Mouse (Mus musculus) olfactory bulb, adult 2 months (tissue): Measurements from ENCODE around the gene I830077J02Rik.

Experiments
- CTCF ChIP-seq: fragments of 200-500 bp; IDR thresholded peaks from 2 replicates; pipeline ENCODE4 v1.5.1; 2012; ENCODE audit warnings: low read depth, mild to moderate bottlenecking, low read length, moderate library complexity; ENCODE audit not compliant: insufficient read depth
- POLR2A ChIP-seq: fragments of 200-500 bp; IDR thresholded peaks from 2 replicates; pipeline ENCODE4 v1.6.1; 2012; ENCODE audit warnings: mild to moderate bottlenecking, low read depth, low read length, moderate library complexity; ENCODE audit not compliant: insufficient read depth

DNA sequence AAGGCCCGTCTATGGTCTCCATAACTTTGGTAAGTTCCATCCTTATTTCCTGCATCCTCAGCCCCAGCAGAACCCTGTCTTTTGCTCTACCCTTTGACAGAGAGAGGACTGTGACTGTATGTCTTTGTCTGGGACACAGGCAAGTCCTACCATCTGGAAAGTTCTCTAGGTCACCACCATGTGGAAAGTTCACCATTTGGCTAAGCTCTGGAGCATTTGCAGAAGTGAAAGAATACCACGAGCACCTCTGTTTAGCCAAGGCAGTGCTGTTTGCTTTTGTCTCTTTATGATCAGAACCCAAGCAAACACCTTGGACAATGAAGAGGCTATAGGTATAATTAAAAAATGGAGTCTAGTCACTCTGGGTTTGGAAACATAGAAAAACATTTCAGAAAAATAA lies 10.5 kb downstream of the I830077J02Rik start:
- TF ChIP-seq POLR2A (no peak), CTCF (no peak)
